Comparison of ENCODE assay signal across 27 mouse cellular contexts in genomic region chr11:79515331-79515730, GRCm38 (mm10). TPM values are rescaled to one million over a fixed set of nuclear protein-coding genes. Genes with fewer than 3 reads are reported as not detected.
DNase-seq lines count a peak whose midpoint lies in the region; ATAC-seq and TF ChIP-seq lines count a peak whose summit lies in the region.
"Had no signal": no experiment of that assay in that cellular context is flagged by ENCODE, and none has a peak within 500 bp of the region (broad histone marks: within the 10 kb centered on the region; RNA-seq: fewer than 3 reads in every experiment).

No protein-coding gene starts in this region.

- no peak for TF ChIP-seq CTCF in midbrain, postnatal 0 days (IDR thresholded peaks at IDR 0.05)

- H3K4me1 ChIP-seq in midbrain, embryonic 11.5 days (ENCODE audit: control insufficient read depth, insufficient read depth, low read length) = no peaks in the 10 kb centered on the region
- H3K4me1 ChIP-seq in midbrain, postnatal 0 days (ENCODE audit: insufficient read depth, low read length) = no peaks in the 10 kb centered on the region
- H3K4me1 ChIP-seq: embryonic facial prominence, embryonic 12.5 days; hindbrain, embryonic 12.5 days; hindbrain, embryonic 15.5 days had no signal

- no peak for ATAC-seq in midbrain, embryonic 11.5 days (ENCODE audit: low FRiP score)
- no peak for ATAC-seq in midbrain, postnatal 0 days (ENCODE audit: low FRiP score)
- ATAC-seq: activated CD4-positive, CD25-positive, alpha-beta regulatory T cell, adult 4 months; CD4-positive, CD25-positive, alpha-beta regulatory T cell, adult 4 months; forebrain, embryonic 14.5 days; forebrain, postnatal 0 days had no signal

- 80% methylated on average over 6 of the region's 6 CpGs for WGBS in midbrain, embryonic 11.5 days
- 86% methylated on average over 6 of the region's 6 CpGs for WGBS in midbrain, postnatal 0 days

- no peaks in the 10 kb centered on the region for H3K9me3 ChIP-seq in midbrain, embryonic 11.5 days (ENCODE audit: control insufficient read depth, low read length)
- H3K9me3 ChIP-seq in midbrain, postnatal 0 days (ENCODE audit: low read length) = no peaks in the 10 kb centered on the region
- H3K9me3 ChIP-seq: embryonic facial prominence, embryonic 12.5 days; embryonic facial prominence, embryonic 15.5 days; hindbrain, embryonic 12.5 days; hindbrain, embryonic 15.5 days had no signal

- H3K27ac ChIP-seq in midbrain, embryonic 11.5 days (ENCODE audit: low read depth, low read length) = no peak overlapping the region
- H3K27ac ChIP-seq in midbrain, postnatal 0 days (ENCODE audit: low read depth, low read length) = no peak overlapping the region
- H3K27ac ChIP-seq: embryonic facial prominence, embryonic 12.5 days; embryonic facial prominence, embryonic 15.5 days; gastrocnemius, adult 2 months; hindbrain, embryonic 12.5 days; hindbrain, embryonic 15.5 days had no signal

- H3K36me3 ChIP-seq in midbrain, embryonic 11.5 days (ENCODE audit: control insufficient read depth, insufficient read depth, low read length) = no peaks in the 10 kb centered on the region
- 0 out of 2 replicates have a peak, but pooled peaks cover 2% of the 10 kb centered on the region for H3K36me3 ChIP-seq in midbrain, postnatal 0 days (ENCODE audit: insufficient read depth, low read length)
- H3K36me3 ChIP-seq: embryonic facial prominence, embryonic 12.5 days; hindbrain, embryonic 12.5 days; hindbrain, embryonic 15.5 days had no signal

- intact Hi-C loops in left cerebral cortex, postnatal 4 days (cut with DNase I) = no loop called here

- H3K4me3 ChIP-seq in midbrain, embryonic 11.5 days (ENCODE audit: low read depth, low read length) = no peak overlapping the region
- H3K4me3 ChIP-seq in midbrain, postnatal 0 days (ENCODE audit: low read depth, low read length) = no peak overlapping the region
- H3K4me3 ChIP-seq: embryonic facial prominence, embryonic 12.5 days; embryonic facial prominence, embryonic 15.5 days; gastrocnemius, adult 2 months; hindbrain, embryonic 12.5 days; hindbrain, embryonic 15.5 days had no signal

- H3K4me2 ChIP-seq in midbrain, embryonic 11.5 days = no peak overlapping the region
- no peak overlapping the region for H3K4me2 ChIP-seq in midbrain, postnatal 0 days (ENCODE audit: low read depth, low read length, poor library complexity, severe bottlenecking)
- H3K4me2 ChIP-seq: embryonic facial prominence, embryonic 12.5 days; embryonic facial prominence, embryonic 15.5 days; heart, embryonic 11.5 days; hindbrain, embryonic 12.5 days; hindbrain, embryonic 15.5 days had no signal

- H3K27me3 ChIP-seq in midbrain, embryonic 11.5 days (ENCODE audit: control insufficient read depth, insufficient read depth, low read length) = no peaks in the 10 kb centered on the region
- no peaks in the 10 kb centered on the region for H3K27me3 ChIP-seq in midbrain, postnatal 0 days (ENCODE audit: insufficient read depth, low read length)
- H3K27me3 ChIP-seq: embryonic facial prominence, embryonic 12.5 days; embryonic facial prominence, embryonic 15.5 days; hindbrain, embryonic 12.5 days; hindbrain, embryonic 15.5 days had no signal

- H3K9ac ChIP-seq in midbrain, embryonic 11.5 days (ENCODE audit: low read length) = no peak overlapping the region
- no peak overlapping the region for H3K9ac ChIP-seq in midbrain, postnatal 0 days (replicated peaks; ENCODE audit: low read length, poor library complexity, severe bottlenecking)
- H3K9ac ChIP-seq: embryonic facial prominence, embryonic 12.5 days; embryonic facial prominence, embryonic 15.5 days; forebrain, postnatal 0 days; hindbrain, embryonic 12.5 days; hindbrain, embryonic 15.5 days had no signal

- peak; percentile 17 for DNase-seq in cerebellum, adult 9-11 months
- DNase-seq in cerebellum, adult 11 months = no peak
- DNase-seq in left cerebral cortex, postnatal 4 days = peak; percentile 4
- no peak for DNase-seq in left cerebral cortex, adult 8-10 months (ENCODE audit: low spot score in 2 of 2)
- peak; percentile 19 for DNase-seq in midbrain, embryonic 11.5 days (ENCODE audit: low spot score, missing footprints)
- DNase-seq in midbrain, postnatal 0 days (ENCODE audit: low spot score) = no peak
- DNase-seq in right cerebral cortex, postnatal 36 days (ENCODE audit: low spot score in 2 of 2) = no peak
- DNase-seq: adrenal gland, adult 8-10 months; adrenal gland, postnatal 25 days; cerebellum, adult 8-10 months; forebrain, postnatal 0 days; gastrocnemius, adult 2 months; gastrocnemius, postnatal 14 days; heart, adult 11 months had no signal

RNA-seq across cellular contexts. Expression of gene Evi2b, which starts 8.2 kb away (rescaled TPM):
- total RNA-seq in left cerebral cortex, postnatal 4 days (2021) = under 1 TPM; 0.60 to 0.79 TPM
- 1 to 10 TPM in 1 of 4 experiments, under 1 TPM in 2, not detected in 1; 0.44 to 2.0 (median 0.66) TPM for total RNA-seq in left cerebral cortex, adult 8-10 months (2022)
- polyA plus RNA-seq in midbrain, embryonic 11.5 days (2014; fragmentation: Nextera tagmentation; extraction: Ambion mirVana) = 0.22 and 0.51 TPM in 2 replicates
- 0.77 TPM in 1 of 2 replicates, not detected in the other for total RNA-seq in midbrain, postnatal 0 days (2014; rRNA removed)
- 0.23 and 0.42 TPM in 2 replicates for polyA plus RNA-seq in midbrain, postnatal 0 days (2015; fragmentation: Nextera tagmentation; extraction: Ambion mirVana)
- polyA plus RNA-seq: embryonic facial prominence, embryonic 12.5 days; hindbrain, embryonic 15.5 days had no signal

RNA-seq across cellular contexts. Expression of gene Omg, which starts 11.4 kb away (rescaled TPM):
- 10 to 100 TPM; 22.2 to 26.0 TPM for total RNA-seq in left cerebral cortex, postnatal 4 days (2021)
- 100 to 1,000 TPM; 106 to 132 (median 118) TPM for total RNA-seq in left cerebral cortex, adult 8-10 months (2022)
- 1.9 TPM in 2 replicates for polyA plus RNA-seq in midbrain, embryonic 11.5 days (2014; fragmentation: Nextera tagmentation; extraction: Ambion mirVana)
- 20.5 and 31.4 TPM in 2 replicates for total RNA-seq in midbrain, postnatal 0 days (2014; rRNA removed)
- 27.2 and 34.3 TPM in 2 replicates for polyA plus RNA-seq in midbrain, postnatal 0 days (2015; fragmentation: Nextera tagmentation; extraction: Ambion mirVana)
- total RNA-seq: gastrocnemius, adult 2 months; gastrocnemius, postnatal 14 days; gastrocnemius, postnatal 4 days; heart, adult 8-10 months; heart, postnatal 25 days; hematopoietic stem cell, adult 5-6 weeks; MEL had no signal
- polyA plus RNA-seq: activated CD4-positive, CD25-positive, alpha-beta regulatory T cell, adult 4 months; CD4-positive, CD25-positive, alpha-beta regulatory T cell, adult 4 months had no signal

RNA-seq across cellular contexts. Expression of gene Evi2, which starts 15.1 kb away (rescaled TPM):
- total RNA-seq in left cerebral cortex, postnatal 4 days (2021) = not detected
- total RNA-seq in left cerebral cortex, adult 8-10 months (2022) = under 1 TPM in 3 of 4 experiments, not detected in 1; 0.14 to 0.53 (median 0.20) TPM
- 0.83 and 0.84 TPM in 2 replicates for polyA plus RNA-seq in midbrain, embryonic 11.5 days (2014; fragmentation: Nextera tagmentation; extraction: Ambion mirVana)
- total RNA-seq in midbrain, postnatal 0 days (2014; rRNA removed) = 0.24 TPM in 1 of 2 replicates, not detected in the other
- polyA plus RNA-seq in midbrain, postnatal 0 days (2015; fragmentation: Nextera tagmentation; extraction: Ambion mirVana) = 0.26 and 0.28 TPM in 2 replicates
- total RNA-seq: adrenal gland, postnatal 25 days; forebrain, postnatal 0 days; gastrocnemius, adult 2 months had no signal

RNA-seq across cellular contexts. Expression of gene Evi2a, which starts 15.1 kb away (rescaled TPM):
- total RNA-seq in left cerebral cortex, postnatal 4 days (2021) = 1 to 10 TPM; 1.6 to 3.4 TPM
- total RNA-seq in left cerebral cortex, adult 8-10 months (2022) = 10 to 100 TPM; 33.2 to 36.9 (median 34.8) TPM
- polyA plus RNA-seq in midbrain, embryonic 11.5 days (2014; fragmentation: Nextera tagmentation; extraction: Ambion mirVana) = 3.0 and 4.6 TPM in 2 replicates
- 2.3 and 2.7 TPM in 2 replicates for total RNA-seq in midbrain, postnatal 0 days (2014; rRNA removed)
- 4.0 and 4.7 TPM in 2 replicates for polyA plus RNA-seq in midbrain, postnatal 0 days (2015; fragmentation: Nextera tagmentation; extraction: Ambion mirVana)

Comparison
In these comparisons a context has a peak if more than half of its experiments do, and no peak if none do; other contexts are left out.
1. DNase-seq: peak in cerebellum, adult 9-11 months (single experiment), left cerebral cortex, postnatal 4 days (single experiment) and midbrain, embryonic 11.5 days (single experiment); none in cerebellum, adult 11 months (single experiment), left cerebral cortex, adult 8-10 months (0 of 2), midbrain, postnatal 0 days (single experiment) and right cerebral cortex, postnatal 36 days (0 of 2).